11 mouse cellular contexts compared by ENCODE assay signal in genomic region chr3:37938284-37938596, GRCm38 (mm10).
DNase-seq lines count a peak whose midpoint lies in the region; ATAC-seq lines count a peak whose summit lies in the region.
"Had no signal": no experiment of that assay in that cellular context is flagged by ENCODE, and none has a peak within 500 bp of the region (broad histone marks: within the 10 kb centered on the region; RNA-seq: fewer than 3 reads in every experiment).

No protein-coding gene starts in this region.

- no peak overlapping the region for H3K27ac ChIP-seq in heart, embryonic 11.5 days (ENCODE audit: low read depth, low read length)
- peak overlapping the region; percentile 88 for H3K27ac ChIP-seq in lung, embryonic 15.5 days
- no peak overlapping the region for H3K27ac ChIP-seq in hindbrain, embryonic 16.5 days (ENCODE audit: low read depth, low read length)
- H3K27ac ChIP-seq: hindbrain, embryonic 15.5 days; limb, embryonic 12.5 days had no signal

- intact Hi-C loops in heart, postnatal 14 days (cut with DNase I): loop anchor here (5.0 kb wide), 3 partner anchors 39 to 296 kb away; no protein-coding TSS in a partner anchor

- no peaks in the 10 kb centered on the region for H3K9me3 ChIP-seq in heart, embryonic 11.5 days (replicated peaks; ENCODE audit: control insufficient read depth, low read length)
- no peaks in the 10 kb centered on the region for H3K9me3 ChIP-seq in lung, embryonic 15.5 days
- no peaks in the 10 kb centered on the region for H3K9me3 ChIP-seq in hindbrain, embryonic 16.5 days (ENCODE audit: control insufficient read depth, low read length)
- H3K9me3 ChIP-seq: hindbrain, embryonic 15.5 days; limb, embryonic 12.5 days had no signal

- H3K9ac ChIP-seq in heart, embryonic 11.5 days (ENCODE audit: low read depth, low read length): no peak overlapping the region
- H3K9ac ChIP-seq in lung, embryonic 15.5 days: no peak overlapping the region
- H3K9ac ChIP-seq in hindbrain, embryonic 16.5 days (ENCODE audit: low read depth, low read length): no peak overlapping the region
- H3K9ac ChIP-seq: hindbrain, embryonic 15.5 days; limb, embryonic 12.5 days had no signal

- H3K4me1 ChIP-seq in heart, embryonic 11.5 days (ENCODE audit: control insufficient read depth, insufficient read depth, low read length): peaks cover 22% of the 10 kb centered on the region
- H3K4me1 ChIP-seq in lung, embryonic 15.5 days: peaks cover 46% of the 10 kb centered on the region
- no peaks in the 10 kb centered on the region for H3K4me1 ChIP-seq in hindbrain, embryonic 16.5 days (ENCODE audit: control insufficient read depth, insufficient read depth, low read depth, low read length)

- no peaks in the 10 kb centered on the region for H3K27me3 ChIP-seq in heart, embryonic 11.5 days (ENCODE audit: control insufficient read depth, insufficient read depth, low read length)
- no peaks in the 10 kb centered on the region for H3K27me3 ChIP-seq in lung, embryonic 15.5 days
- H3K27me3 ChIP-seq in hindbrain, embryonic 16.5 days (replicated peaks; ENCODE audit: control insufficient read depth, insufficient read depth, low read length): no peaks in the 10 kb centered on the region
- H3K27me3 ChIP-seq: hindbrain, embryonic 15.5 days had no signal

- no peak overlapping the region for H3K4me2 ChIP-seq in heart, embryonic 11.5 days
- H3K4me2 ChIP-seq in lung, embryonic 15.5 days: no peak overlapping the region
- H3K4me2 ChIP-seq in hindbrain, embryonic 16.5 days (ENCODE audit: low read length): no peak overlapping the region
- H3K4me2 ChIP-seq: hindbrain, embryonic 15.5 days; limb, embryonic 12.5 days had no signal

- ATAC-seq in heart, embryonic 11.5 days (replicated peaks; ENCODE audit: insufficient number of reproducible peaks, low FRiP score, low TSS enrichment): no peak
- ATAC-seq in lung, embryonic 15.5 days (ENCODE audit: borderline replicate concordance, extremely low read depth, low FRiP score, low TSS enrichment): peak; percentile 64; the same call in 1 of the 2 replicates
- no peak for ATAC-seq in hindbrain, embryonic 16.5 days

- H3K4me3 ChIP-seq in heart, embryonic 11.5 days (ENCODE audit: low read depth, low read length): no peak overlapping the region
- no peak overlapping the region for H3K4me3 ChIP-seq in lung, embryonic 15.5 days
- no peak overlapping the region for H3K4me3 ChIP-seq in hindbrain, embryonic 16.5 days (ENCODE audit: low read length)
- H3K4me3 ChIP-seq: erythroblast, embryonic 14.5 days; hindbrain, embryonic 15.5 days; limb, embryonic 12.5 days had no signal

- DNase-seq in heart, adult 8-10 months (ENCODE audit: low spot score): peak; percentile 85
- DNase-seq in adipocyte (ENCODE audit: low spot score): peak; percentile 49
- peak; percentile 12 to 50 for DNase-seq in heart, postnatal 14 days
- DNase-seq in thymus, adult 18-20 months: no peak
- DNase-seq in ovary, postnatal 10 days (ENCODE audit: low spot score): no peak

- 13% methylated on average over 3 of the region's 3 CpGs for WGBS in heart, embryonic 11.5 days (ENCODE audit: insufficient replicate concordance)
- WGBS in lung, embryonic 15.5 days: under 1% methylated on average over 3 of the region's 3 CpGs
- 34% methylated on average over 3 of the region's 3 CpGs for WGBS in hindbrain, embryonic 16.5 days

- no peaks in the 10 kb centered on the region for H3K36me3 ChIP-seq in heart, embryonic 11.5 days (ENCODE audit: control insufficient read depth, insufficient read depth, low read length)
- H3K36me3 ChIP-seq in lung, embryonic 15.5 days: no peaks in the 10 kb centered on the region
- H3K36me3 ChIP-seq in hindbrain, embryonic 16.5 days (ENCODE audit: control insufficient read depth, insufficient read depth, low read length): no peaks in the 10 kb centered on the region
- H3K36me3 ChIP-seq: hindbrain, embryonic 15.5 days; limb, embryonic 12.5 days had no signal

Comparison
In these comparisons a context has a peak if more than half of its experiments do, and no peak if none do; other contexts are left out.
1. DNase-seq: peak in heart, adult 8-10 months (single experiment), adipocyte (single experiment) and heart, postnatal 14 days (2 of 2); none in thymus, adult 18-20 months (0 of 2) and ovary, postnatal 10 days (single experiment).